Mouse (Mus musculus) C2C12 (cell line): ENCODE data around the gene Snx9.

Experiments
- CEBPB ChIP-seq: IDR thresholded peaks from one replicate; pipeline ENCODE4 v1.6.1; 2011; ENCODE audit warnings: low read depth, mild to moderate bottlenecking, control low read depth, moderate library complexity
- CTCF ChIP-seq: IDR thresholded peaks from one replicate; pipeline ENCODE4 v1.5.1; 2011; ENCODE audit not compliant: control insufficient read depth, insufficient read depth, insufficient read length
- FOSL1 ChIP-seq: IDR thresholded peaks from one replicate; pipeline ENCODE4 v1.8.0; 2011; ENCODE audit warnings: mild to moderate bottlenecking, low read length; ENCODE audit not compliant: poor library complexity, insufficient read depth, severe bottlenecking
- MAX ChIP-seq: IDR thresholded peaks from one replicate; pipeline ENCODE4 v1.6.1; 2011; ENCODE audit warnings: mild to moderate bottlenecking, control low read depth
- MYOD1 ChIP-seq: IDR thresholded peaks from one replicate; pipeline ENCODE4 v1.6.1; 2011; ENCODE audit warnings: low read depth; ENCODE audit not compliant: control insufficient read depth, insufficient read length
- MYOG ChIP-seq: IDR thresholded peaks from one replicate; pipeline ENCODE4 v1.6.1; 2011; ENCODE audit not compliant: control insufficient read depth, insufficient read length; ENCODE audit errors: extremely low read depth
- USF1 ChIP-seq: IDR thresholded peaks from one replicate; pipeline ENCODE4 v1.6.1; 2011; ENCODE audit warnings: low read depth, mild to moderate bottlenecking, control low read depth, moderate library complexity

DNA sequence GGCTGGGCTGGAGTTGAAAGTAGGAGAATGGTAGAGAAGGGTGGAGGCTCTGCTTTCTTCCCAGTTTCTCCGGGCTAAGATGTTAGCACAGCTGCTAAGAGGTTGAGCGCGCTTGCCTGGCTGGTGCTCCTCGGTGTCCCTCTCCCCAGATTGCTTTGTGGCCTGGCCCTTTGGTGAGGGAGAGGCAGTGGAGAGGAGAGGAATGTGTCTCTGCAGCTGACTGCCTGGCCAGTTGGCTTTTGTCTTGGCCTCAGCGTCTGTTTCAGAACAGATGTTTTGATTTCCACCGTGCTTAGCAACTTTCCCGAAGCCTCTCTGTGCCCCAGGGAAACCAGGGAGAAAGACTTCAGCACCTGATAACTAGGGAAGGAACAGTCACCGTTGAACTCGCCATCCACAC lies 118.7 kb downstream of the Snx9 start:
- TF ChIP-seq MYOD1 (no peak), MAX (no peak), CTCF (no peak), MYOG (no peak), USF1 (no peak), CEBPB (no peak), FOSL1 (no peak)
